24 mouse cellular contexts compared by ENCODE assay signal in genomic region chr16:83609296-83609695, GRCm38 (mm10).
DNase-seq lines count a peak whose midpoint lies in the region; ATAC-seq lines count a peak whose summit lies in the region.
"Had no signal": no experiment of that assay in that cellular context is flagged by ENCODE, and none has a peak within 500 bp of the region (broad histone marks: within the 10 kb centered on the region; RNA-seq: fewer than 3 reads in every experiment).

No protein-coding gene starts in this region.

- no peak overlapping the region for H3K9ac ChIP-seq in kidney, embryonic 14.5 days (ENCODE audit: low read depth, low read length)
- no peak overlapping the region for H3K9ac ChIP-seq in kidney, embryonic 16.5 days (replicated peaks; ENCODE audit: low read length)
- H3K9ac ChIP-seq: embryonic facial prominence, embryonic 12.5 days; embryonic facial prominence, embryonic 15.5 days; forebrain, embryonic 12.5 days had no signal

- no peaks in the 10 kb centered on the region for H3K27me3 ChIP-seq in kidney, embryonic 14.5 days (ENCODE audit: control insufficient read depth, insufficient read depth, low read length)
- H3K27me3 ChIP-seq in kidney, embryonic 16.5 days (ENCODE audit: insufficient read depth, low read length): no peaks in the 10 kb centered on the region
- H3K27me3 ChIP-seq: embryonic facial prominence, embryonic 12.5 days; embryonic facial prominence, embryonic 15.5 days; forebrain, embryonic 12.5 days had no signal

- H3K27ac ChIP-seq in kidney, embryonic 14.5 days (ENCODE audit: low read depth, low read length): no peak overlapping the region
- H3K27ac ChIP-seq in kidney, embryonic 16.5 days (ENCODE audit: low read length): no peak overlapping the region
- H3K27ac ChIP-seq: embryonic facial prominence, embryonic 12.5 days; embryonic facial prominence, embryonic 15.5 days; forebrain, embryonic 10.5 days; forebrain, embryonic 12.5 days had no signal

- H3K36me3 ChIP-seq in kidney, embryonic 14.5 days (ENCODE audit: control insufficient read depth, insufficient read depth, low read length): no peaks in the 10 kb centered on the region
- H3K36me3 ChIP-seq in kidney, embryonic 16.5 days (ENCODE audit: insufficient read depth, low read length): no peaks in the 10 kb centered on the region
- H3K36me3 ChIP-seq: embryonic facial prominence, embryonic 12.5 days; embryonic facial prominence, embryonic 15.5 days; forebrain, embryonic 10.5 days; forebrain, embryonic 12.5 days had no signal

- H3K9me3 ChIP-seq in kidney, embryonic 14.5 days (ENCODE audit: control insufficient read depth, low read length): no peaks in the 10 kb centered on the region
- no peaks in the 10 kb centered on the region for H3K9me3 ChIP-seq in kidney, embryonic 16.5 days (ENCODE audit: low read length)
- H3K9me3 ChIP-seq: embryonic facial prominence, embryonic 12.5 days; embryonic facial prominence, embryonic 15.5 days; forebrain, embryonic 10.5 days; forebrain, embryonic 12.5 days had no signal

- WGBS in kidney, embryonic 14.5 days: 61% methylated on average over 4 of the region's 4 CpGs
- WGBS in kidney, embryonic 16.5 days: 66% methylated on average over 4 of the region's 4 CpGs

- H3K4me1 ChIP-seq in kidney, embryonic 14.5 days (ENCODE audit: control insufficient read depth, insufficient read depth, low read length): no peaks in the 10 kb centered on the region
- H3K4me1 ChIP-seq in kidney, embryonic 16.5 days (ENCODE audit: insufficient read depth, low read length): no peaks in the 10 kb centered on the region
- H3K4me1 ChIP-seq: embryonic facial prominence, embryonic 12.5 days; embryonic facial prominence, embryonic 15.5 days; forebrain, embryonic 10.5 days; forebrain, embryonic 12.5 days had no signal

- H3K4me3 ChIP-seq in kidney, embryonic 14.5 days (ENCODE audit: low read length): no peak overlapping the region
- H3K4me3 ChIP-seq in kidney, embryonic 16.5 days (ENCODE audit: low read length): no peak overlapping the region
- H3K4me3 ChIP-seq: embryonic facial prominence, embryonic 12.5 days; embryonic facial prominence, embryonic 15.5 days; erythroblast, embryonic 14.5 days; forebrain, embryonic 10.5 days; forebrain, embryonic 12.5 days had no signal

- no peak for DNase-seq in kidney, postnatal 14 days
- DNase-seq in kidney, postnatal 10 days: no peak
- peak; percentile 11 for DNase-seq in R1 (ENCODE audit: low read depth, low spot score)
- peak; percentile 1 for DNase-seq in ZHBTc4 (ENCODE audit: low read depth, low spot score)
- no peak for DNase-seq in frontal cortex, postnatal 10 days (ENCODE audit: low spot score in 2 of 2)
- DNase-seq: adrenal gland, adult 2 months; adrenal gland, postnatal 10 days; adrenal gland, postnatal 25 days; cerebellum, adult 11 months; cerebellum, adult 18-20 months; cerebellum, adult 8-10 months; cerebellum, adult 9-11 months; cerebellum, postnatal 14 days; cerebellum, postnatal 36 days; embryo, embryonic 11 days had no signal

- ATAC-seq in kidney, embryonic 14.5 days (ENCODE audit: low FRiP score, low TSS enrichment): peak; percentile 46; the same call in 1 of the 2 replicates
- ATAC-seq in kidney, embryonic 16.5 days (ENCODE audit: low FRiP score, low TSS enrichment): peak; percentile 54; the same call in 1 of the 2 replicates
- ATAC-seq: forebrain, embryonic 14.5 days; forebrain, embryonic 16.5 days had no signal

- no peak overlapping the region for H3K4me2 ChIP-seq in kidney, embryonic 14.5 days (replicated peaks; ENCODE audit: low read depth, low read length)
- no peak overlapping the region for H3K4me2 ChIP-seq in kidney, embryonic 16.5 days (replicated peaks; ENCODE audit: low read depth, low read length)
- H3K4me2 ChIP-seq: embryonic facial prominence, embryonic 12.5 days; embryonic facial prominence, embryonic 15.5 days; forebrain, embryonic 12.5 days had no signal

Comparison
In these comparisons a context has a peak if more than half of its experiments do, and no peak if none do; other contexts are left out.
1. DNase-seq: peak in R1 (single experiment) and ZHBTc4 (single experiment); none in kidney, postnatal 14 days (single experiment), kidney, postnatal 10 days (single experiment) and frontal cortex, postnatal 10 days (0 of 2).